Mouse (Mus musculus) cortical plate, adult 2 months (tissue): ENCODE data around the gene Ephb1. TPM values are rescaled to one million over a fixed set of nuclear protein-coding genes. Genes with fewer than 3 reads are reported as not detected.

Source experiments
- H3K27ac ChIP-seq: fragments of 200-500 bp; 2 replicates; pipeline ENCODE4 v1.5.1; 2012; ENCODE audit warnings: low read length, control low read depth, inconsistent platforms; ENCODE audit not compliant: insufficient read depth
- H3K4me1 ChIP-seq: fragments of 200-500 bp; 2 replicates; pipeline ENCODE4 v1.6.1; 2011; ENCODE audit warnings: low read length; ENCODE audit not compliant: control insufficient read depth, insufficient read depth
- H3K4me3 ChIP-seq: fragments of 200-500 bp; 2 replicates; pipeline ENCODE4 v1.5.1; 2011; ENCODE audit warnings: mild to moderate bottlenecking, low read length, control low read depth; ENCODE audit not compliant: insufficient read depth
- CTCF ChIP-seq: fragments of 200-500 bp; IDR thresholded peaks from 2 replicates; pipeline ENCODE4 v1.5.1; 2011; ENCODE audit warnings: mild to moderate bottlenecking, control low read depth, low read length; ENCODE audit not compliant: insufficient read depth; ENCODE audit errors: extremely low read depth
- POLR2A ChIP-seq: fragments of 200-500 bp; IDR thresholded peaks from 2 replicates; pipeline ENCODE4 v1.6.1; 2011; ENCODE audit warnings: mild to moderate bottlenecking, low read length, control low read depth; ENCODE audit not compliant: insufficient read depth; ENCODE audit errors: extremely low read depth
- polyA plus RNA-seq: library from polyadenylated mRNA; depleted of rRNA; stranded (reverse); fragments of >200 nt; gene quantifications from 2 replicates; pipeline ENCODE4 v1.2.3, GENCODE M21; 2012

Gene Ephb1
- polyA plus RNA-seq, 1 experiment, result 30.8 TPM

GRCm38 (mm10) chr9:102267311-102268027 lies 87.0 kb downstream of the Ephb1 start:
- peak overlapping the region; percentile 31 for H3K4me3 ChIP-seq
- H3K4me1 ChIP-seq, result peaks cover 3% of the 10 kb centered on the region
- TF ChIP-seq CTCF (no peak), POLR2A (no peak)
- no peak overlapping the region for H3K27ac ChIP-seq

DNA sequence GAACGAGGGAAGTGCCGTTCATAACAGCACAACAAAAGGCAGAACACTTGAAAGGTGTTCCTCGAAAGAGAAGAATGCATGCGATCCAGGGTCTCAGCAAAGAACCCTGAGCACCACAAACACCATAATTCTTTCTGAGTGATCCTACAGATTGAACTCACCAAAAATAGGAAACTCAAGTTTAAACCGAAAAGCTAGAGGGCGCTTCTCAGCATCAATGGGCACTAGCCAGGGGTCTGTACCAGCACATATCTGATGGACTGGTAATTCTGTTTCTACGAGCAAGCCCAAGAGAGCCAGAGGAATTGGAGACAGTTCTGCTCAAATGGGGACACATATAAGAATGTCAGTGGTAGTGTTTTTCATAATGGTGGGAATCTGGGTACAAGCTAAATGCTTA lies 90.7 kb downstream of the Ephb1 start:
- Histone ChIP-seq H3K4me1 (peaks cover 3% of the 10 kb centered on the region), H3K4me3 (no peak overlapping the region), H3K27ac (no peak overlapping the region)
- TF ChIP-seq CTCF (0 out of 2 replicates have a peak, but pooled peaks have one; percentile 1), POLR2A (no peak)

DNA sequence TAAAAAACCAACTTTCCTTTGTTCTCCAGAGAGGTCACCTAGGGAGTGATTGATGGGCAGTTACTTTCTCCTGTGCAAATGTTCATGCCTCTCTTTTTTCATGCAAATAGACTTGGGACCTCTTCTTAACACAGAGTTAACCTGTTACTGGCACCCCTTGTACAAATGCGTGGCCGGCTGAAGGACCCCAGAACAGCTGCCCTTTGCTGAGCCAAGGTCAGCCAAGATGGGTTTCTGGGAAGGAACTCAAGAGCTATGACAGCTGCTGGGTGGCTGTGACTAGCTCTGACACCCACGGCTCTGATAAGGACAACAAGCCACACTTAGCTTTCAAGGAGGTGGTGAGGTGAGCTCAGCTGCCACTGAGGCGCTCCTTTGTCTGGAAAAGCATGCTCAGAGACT lies 92.4 kb downstream of the Ephb1 start:
- H3K27ac ChIP-seq, result no peak overlapping the region
- H3K4me1 ChIP-seq, result no peaks in the 10 kb centered on the region
- TF ChIP-seq CTCF, result no peak
- no peak for TF ChIP-seq POLR2A
- H3K4me3 ChIP-seq, result no peak overlapping the region

- Histone ChIP-seq H3K27ac (no peak overlapping the region), H3K4me1 (no peaks in the 10 kb centered on the region), H3K4me3 (no peak overlapping the region)
- TF ChIP-seq CTCF (no peak), POLR2A (no peak)
Measured at GRCm38 (mm10) chr9:102261511-102261910, 93.0 kb downstream of the Ephb1 start.

GRCm38 (mm10) chr9:102256407-102256806 lies 98.1 kb downstream of the Ephb1 start:
- TF ChIP-seq CTCF (no peak), POLR2A (no peak)
- H3K27ac ChIP-seq, result no peak overlapping the region
- no peak overlapping the region for H3K4me3 ChIP-seq
- no peaks in the 10 kb centered on the region for H3K4me1 ChIP-seq

DNA sequence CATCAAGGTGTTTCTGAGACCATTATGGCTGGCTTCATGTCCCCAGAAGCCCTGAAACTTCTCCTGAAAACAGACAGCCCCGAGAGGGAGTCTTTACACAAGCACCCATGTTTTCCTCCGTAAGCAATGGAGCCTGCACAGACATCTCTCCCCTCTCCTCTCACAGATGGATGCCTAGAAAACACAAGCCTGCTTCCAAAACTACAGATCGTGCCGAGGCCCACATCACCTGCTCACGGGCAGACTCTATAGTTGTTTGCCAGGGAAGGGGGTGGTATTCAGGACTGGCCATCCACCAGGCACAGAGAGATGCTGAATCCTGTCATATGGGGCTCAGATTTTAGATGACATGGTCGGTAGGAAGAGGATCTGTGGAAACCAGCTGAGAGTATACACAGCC lies 98.7 kb downstream of the Ephb1 start:
- TF ChIP-seq POLR2A (no peak), CTCF (no peak)
- H3K4me1 ChIP-seq, result no peaks in the 10 kb centered on the region
- no peak overlapping the region for H3K4me3 ChIP-seq
- H3K27ac ChIP-seq, result no peak overlapping the region

GRCm38 (mm10) chr9:102249124-102249816 lies 105.2 kb downstream of the Ephb1 start:
- Histone ChIP-seq H3K4me3 (no peak overlapping the region), H3K27ac (no peak overlapping the region), H3K4me1 (no peaks in the 10 kb centered on the region)
- TF ChIP-seq CTCF (no peak), POLR2A (no peak)

DNA sequence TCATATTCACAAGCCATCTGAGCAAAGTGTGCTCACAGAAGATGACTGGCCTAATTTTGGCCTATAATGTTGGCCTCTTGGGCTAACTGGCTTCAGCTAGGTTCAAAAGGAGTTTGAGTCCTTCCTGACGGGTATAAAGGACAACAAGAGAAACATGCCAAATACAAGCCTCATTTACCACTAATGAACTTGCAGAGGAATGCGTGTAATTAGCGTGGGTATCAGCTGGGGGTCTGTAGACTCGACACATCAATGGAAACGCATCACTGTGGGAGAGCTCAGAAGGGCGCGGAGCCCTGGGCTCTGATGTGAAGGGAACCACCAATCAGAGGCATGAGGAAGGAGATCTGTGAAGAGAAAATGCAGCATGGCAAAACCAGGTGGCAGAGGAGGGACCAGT lies 108.9 kb downstream of the Ephb1 start:
- H3K27ac ChIP-seq, result no peak overlapping the region
- H3K4me1 ChIP-seq, result peaks cover 2% of the 10 kb centered on the region; the same call in 1 of the 2 replicates
- no peak overlapping the region for H3K4me3 ChIP-seq
- TF ChIP-seq CTCF (no peak), POLR2A (no peak)

- no peak overlapping the region for H3K4me3 ChIP-seq
- peaks cover 2% of the 10 kb centered on the region; the same call in 1 of the 2 replicates for H3K4me1 ChIP-seq
- H3K27ac ChIP-seq, result no peak overlapping the region
- TF ChIP-seq CTCF (no peak), POLR2A (no peak)
Measured at GRCm38 (mm10) chr9:102243296-102243695, 111.2 kb downstream of the Ephb1 start.

GRCm38 (mm10) chr9:102241546-102241945 lies 112.9 kb downstream of the Ephb1 start:
- H3K4me3 ChIP-seq, result no peak overlapping the region
- H3K4me1 ChIP-seq, result peaks cover 2% of the 10 kb centered on the region; the same call in 1 of the 2 replicates
- no peak overlapping the region for H3K27ac ChIP-seq

More at GRCm38 (mm10) chr9:102241546-102241945, 112.9 kb downstream of the Ephb1 start:
- TF ChIP-seq CTCF (no peak), POLR2A (no peak)
